Mouse (Mus musculus): ENCODE measurements around the gene Tcf7l2. TPM values are rescaled to one million over a fixed set of nuclear protein-coding genes. Genes with fewer than 3 reads are reported as not detected.

The Tcf7l2 gene
- polyA plus RNA-seq, 1 experiment: 10.5 TPM

GRCm38 (mm10) chr19:55937026-55937425 lies 195.4 kb downstream of the Tcf7l2 start:
- Histone ChIP-seq H3K27ac (ENCODE audit: control insufficient read depth, insufficient read depth, low read depth, low read length, poor library complexity) (no peak overlapping the region), H3K4me3 (replicated peaks; ENCODE audit: control insufficient read depth, low read depth, low read length) (no peak overlapping the region), H3K4me1 (ENCODE audit: control insufficient read depth, insufficient read depth, low read length) (peaks cover 3% of the 10 kb centered on the region)
- WGBS: 91% methylated on average over 3 of the region's 3 CpGs
- TF ChIP-seq CTCF (IDR thresholded peaks at IDR 0.05; ENCODE audit: control insufficient read depth, insufficient read depth, low read length): no peak
- TF ChIP-seq POLR2A (IDR thresholded peaks at IDR 0.05; ENCODE audit: borderline replicate concordance, control insufficient read depth, low read depth, low read length): no peak

GRCm38 (mm10) chr19:55938254-55939046 lies 196.8 kb downstream of the Tcf7l2 start:
- peak overlapping the region; percentile 58 for H3K4me3 ChIP-seq (replicated peaks; ENCODE audit: control insufficient read depth, low read depth, low read length)
- 69% methylated on average over 21 of the region's 21 CpGs for WGBS

GRCm38 (mm10) chr19:55939090-55939489 lies 197.5 kb downstream of the Tcf7l2 start:
- 54% methylated on average over 5 of the region's 5 CpGs for WGBS
- Histone ChIP-seq H3K27ac (ENCODE audit: control insufficient read depth, insufficient read depth, low read depth, low read length, poor library complexity) (peak overlapping the region; percentile 89; the same call in 1 of the 2 replicates), H3K4me1 (ENCODE audit: control insufficient read depth, insufficient read depth, low read length) (peaks cover 3% of the 10 kb centered on the region), H3K4me3 (replicated peaks; ENCODE audit: control insufficient read depth, low read depth, low read length) (peak overlapping the region; percentile 58)
- no peak for TF ChIP-seq CTCF (IDR thresholded peaks at IDR 0.05; ENCODE audit: control insufficient read depth, insufficient read depth, low read length)
- TF ChIP-seq POLR2A (IDR thresholded peaks at IDR 0.05; ENCODE audit: borderline replicate concordance, control insufficient read depth, low read depth, low read length): no peak

More at GRCm38 (mm10) chr19:55938254-55939046, 196.8 kb downstream of the Tcf7l2 start:
- TF ChIP-seq POLR2A (IDR thresholded peaks at IDR 0.05; ENCODE audit: borderline replicate concordance, control insufficient read depth, low read depth, low read length): no peak
- TF ChIP-seq CTCF (IDR thresholded peaks at IDR 0.05; ENCODE audit: control insufficient read depth, insufficient read depth, low read length): no peak
- H3K4me1 ChIP-seq (ENCODE audit: control insufficient read depth, insufficient read depth, low read length): peaks cover 3% of the 10 kb centered on the region
- H3K27ac ChIP-seq (ENCODE audit: control insufficient read depth, insufficient read depth, low read depth, low read length, poor library complexity): peak overlapping the region; percentile 89

- WGBS: 82% methylated on average over 4 of the region's 4 CpGs
- Histone ChIP-seq H3K27ac (ENCODE audit: control insufficient read depth, insufficient read depth, low read depth, low read length, poor library complexity) (peak overlapping the region; percentile 89; the same call in 1 of the 2 replicates), H3K4me3 (replicated peaks; ENCODE audit: control insufficient read depth, low read depth, low read length) (no peak overlapping the region), H3K4me1 (ENCODE audit: control insufficient read depth, insufficient read depth, low read length) (peaks cover 3% of the 10 kb centered on the region)
- TF ChIP-seq POLR2A (IDR thresholded peaks at IDR 0.05; ENCODE audit: borderline replicate concordance, control insufficient read depth, low read depth, low read length): no peak
- no peak for TF ChIP-seq CTCF (IDR thresholded peaks at IDR 0.05; ENCODE audit: control insufficient read depth, insufficient read depth, low read length)
Measured at GRCm38 (mm10) chr19:55939719-55940118, 198.1 kb downstream of the Tcf7l2 start.

GRCm38 (mm10) chr19:55940538-55941252 lies 199.1 kb downstream of the Tcf7l2 start:
- H3K27ac ChIP-seq (ENCODE audit: control insufficient read depth, insufficient read depth, low read depth, low read length, poor library complexity): peak overlapping the region; percentile 85
- 75% methylated on average over 11 of the region's 11 CpGs for WGBS
- no peak overlapping the region for H3K4me3 ChIP-seq (replicated peaks; ENCODE audit: control insufficient read depth, low read depth, low read length)
- no peak for TF ChIP-seq CTCF (IDR thresholded peaks at IDR 0.05; ENCODE audit: control insufficient read depth, insufficient read depth, low read length)
- TF ChIP-seq POLR2A (IDR thresholded peaks at IDR 0.05; ENCODE audit: borderline replicate concordance, control insufficient read depth, low read depth, low read length): no peak
- peaks cover 3% of the 10 kb centered on the region for H3K4me1 ChIP-seq (ENCODE audit: control insufficient read depth, insufficient read depth, low read length)

GRCm38 (mm10) chr19:55941253-55942125 lies 199.9 kb downstream of the Tcf7l2 start:
- peak overlapping the region; percentile 85 for H3K27ac ChIP-seq (ENCODE audit: control insufficient read depth, insufficient read depth, low read depth, low read length, poor library complexity)
- TF ChIP-seq POLR2A (IDR thresholded peaks at IDR 0.05; ENCODE audit: borderline replicate concordance, control insufficient read depth, low read depth, low read length) (no peak), CTCF (IDR thresholded peaks at IDR 0.05; ENCODE audit: control insufficient read depth, insufficient read depth, low read length) (no peak)
- peak overlapping the region; percentile 62 for H3K4me3 ChIP-seq (replicated peaks; ENCODE audit: control insufficient read depth, low read depth, low read length)
- 75% methylated on average over 16 of the region's 16 CpGs for WGBS
- peaks cover 3% of the 10 kb centered on the region for H3K4me1 ChIP-seq (ENCODE audit: control insufficient read depth, insufficient read depth, low read length)

GRCm38 (mm10) chr19:55951397-55951796 lies 209.8 kb downstream of the Tcf7l2 start:
- no peak overlapping the region for H3K27ac ChIP-seq (ENCODE audit: control insufficient read depth, insufficient read depth, low read depth, low read length, poor library complexity)
- no peak overlapping the region for H3K4me3 ChIP-seq (replicated peaks; ENCODE audit: control insufficient read depth, low read depth, low read length)
- TF ChIP-seq POLR2A (IDR thresholded peaks at IDR 0.05; ENCODE audit: borderline replicate concordance, control insufficient read depth, low read depth, low read length) (no peak), CTCF (IDR thresholded peaks at IDR 0.05; ENCODE audit: control insufficient read depth, insufficient read depth, low read length) (no peak)
- H3K4me1 ChIP-seq (ENCODE audit: control insufficient read depth, insufficient read depth, low read length): no peaks in the 10 kb centered on the region
- 81% methylated on average over 5 of the region's 5 CpGs for WGBS

All from bone marrow, adult 2 months (tissue).